Mouse (Mus musculus): ENCODE data around the gene Atg4d. TPM values are rescaled to one million over a fixed set of nuclear protein-coding genes. Genes with fewer than 3 reads are reported as not detected.
A peak's percentile ranks its signal among the peaks of the same experiment; 100 is the strongest.

Gene Atg4d
- polyA plus RNA-seq, 1 experiment from 2014 or later = 40.0 TPM

- Histone ChIP-seq H3K36me3 (ENCODE audit: insufficient read depth, low read length) (no peaks in the 10 kb centered on the region), H3K9me3 (ENCODE audit: low read length) (no peaks in the 10 kb centered on the region), H3K4me2 (replicated peaks; ENCODE audit: low read depth, low read length) (no peak overlapping the region), H3K4me1 (ENCODE audit: insufficient read depth, low read depth, low read length) (no peaks in the 10 kb centered on the region), H3K27me3 (replicated peaks; ENCODE audit: insufficient read depth, low read length) (no peaks in the 10 kb centered on the region), H3K27ac (ENCODE audit: low read length) (no peak overlapping the region), H3K4me3 (ENCODE audit: low read depth, low read length) (no peak overlapping the region), H3K9ac (replicated peaks; ENCODE audit: low read depth) (no peak overlapping the region)
- WGBS = 80% methylated on average over 10 of the region's 10 CpGs
- ATAC-seq (no peak), DNase-seq (ENCODE audit: low spot score) (no peak)
- no peak for TF ChIP-seq CTCF (IDR thresholded peaks at IDR 0.05)
- no peak for TF ChIP-seq EP300 (IDR thresholded peaks at IDR 0.05)
Measured at GRCm38 (mm10) chr9:21299014-21299413, 33.9 kb downstream of the Atg4d start.

GRCm38 (mm10) chr9:21305065-21305464 lies 40.0 kb downstream of the Atg4d start:
- H3K27me3 ChIP-seq (replicated peaks; ENCODE audit: insufficient read depth, low read length) = no peaks in the 10 kb centered on the region
- H3K4me1 ChIP-seq (ENCODE audit: insufficient read depth, low read depth, low read length) = no peaks in the 10 kb centered on the region
- WGBS = 77% methylated on average over 7 of the region's 7 CpGs
- H3K4me2 ChIP-seq (replicated peaks; ENCODE audit: low read depth, low read length) = no peak overlapping the region
- H3K9me3 ChIP-seq (ENCODE audit: low read length) = no peaks in the 10 kb centered on the region
- TF ChIP-seq EP300 (IDR thresholded peaks at IDR 0.05) = no peak
- TF ChIP-seq CTCF (IDR thresholded peaks at IDR 0.05) = no peak
- no peak overlapping the region for H3K27ac ChIP-seq (ENCODE audit: low read length)
- no peak overlapping the region for H3K4me3 ChIP-seq (ENCODE audit: low read depth, low read length)
- ATAC-seq (no peak), DNase-seq (ENCODE audit: low spot score) (no peak)
- H3K36me3 ChIP-seq (ENCODE audit: insufficient read depth, low read length) = no peaks in the 10 kb centered on the region
- H3K9ac ChIP-seq (replicated peaks; ENCODE audit: low read depth) = no peak overlapping the region

GRCm38 (mm10) chr9:21309150-21309741 lies 44.2 kb downstream of the Atg4d start:
- Histone ChIP-seq H3K9me3 (ENCODE audit: low read length) (no peaks in the 10 kb centered on the region), H3K4me3 (ENCODE audit: low read depth, low read length) (no peak overlapping the region), H3K27ac (ENCODE audit: low read length) (no peak overlapping the region), H3K9ac (replicated peaks; ENCODE audit: low read depth) (no peak overlapping the region), H3K36me3 (ENCODE audit: insufficient read depth, low read length) (no peaks in the 10 kb centered on the region), H3K4me2 (replicated peaks; ENCODE audit: low read depth, low read length) (no peak overlapping the region), H3K27me3 (replicated peaks; ENCODE audit: insufficient read depth, low read length) (no peaks in the 10 kb centered on the region), H3K4me1 (ENCODE audit: insufficient read depth, low read depth, low read length) (no peaks in the 10 kb centered on the region)
- 64% methylated on average over 15 of the region's 15 CpGs for WGBS
- no peak for ATAC-seq
- TF ChIP-seq EP300 (IDR thresholded peaks at IDR 0.05) (no peak), CTCF (IDR thresholded peaks at IDR 0.05) (no peak)
- no peak for DNase-seq (ENCODE audit: low spot score)

GRCm38 (mm10) chr9:21311695-21312094 lies 46.6 kb downstream of the Atg4d start:
- Histone ChIP-seq H3K36me3 (ENCODE audit: insufficient read depth, low read length) (no peaks in the 10 kb centered on the region), H3K4me2 (replicated peaks; ENCODE audit: low read depth, low read length) (peak overlapping the region; percentile 42), H3K9me3 (ENCODE audit: low read length) (no peaks in the 10 kb centered on the region), H3K27me3 (replicated peaks; ENCODE audit: insufficient read depth, low read length) (no peaks in the 10 kb centered on the region), H3K4me1 (ENCODE audit: insufficient read depth, low read depth, low read length) (no peaks in the 10 kb centered on the region), H3K27ac (ENCODE audit: low read length) (peak overlapping the region; percentile 52), H3K9ac (replicated peaks; ENCODE audit: low read depth) (no peak overlapping the region; the same call in 1 of the 2 replicates), H3K4me3 (ENCODE audit: low read depth, low read length) (peak overlapping the region; percentile 36)
- ATAC-seq (no peak), DNase-seq (ENCODE audit: low spot score) (no peak)
- no peak for TF ChIP-seq EP300 (IDR thresholded peaks at IDR 0.05)
- TF ChIP-seq CTCF (IDR thresholded peaks at IDR 0.05) = no peak
- WGBS = 25% methylated on average over 7 of the region's 7 CpGs

GRCm38 (mm10) chr9:21312134-21312533 lies 47.0 kb downstream of the Atg4d start, which contains the start of gene Ap1m2:
TSS of gene Ap1m2 (minus strand) at chr9:21312337.
- Histone ChIP-seq H3K36me3 (ENCODE audit: insufficient read depth, low read length) (no peaks in the 10 kb centered on the region), H3K27ac (ENCODE audit: low read length) (peak within 1 kb of the TSS; percentile 52), H3K9me3 (ENCODE audit: low read length) (no peaks in the 10 kb centered on the region), H3K4me3 (ENCODE audit: low read depth, low read length) (peak within 1 kb of the TSS; percentile 36), H3K4me2 (replicated peaks; ENCODE audit: low read depth, low read length) (peak within 1 kb of the TSS; percentile 42), H3K9ac (replicated peaks; ENCODE audit: low read depth) (no peak within 1 kb of the TSS; the same call in 1 of the 2 replicates), H3K4me1 (ENCODE audit: insufficient read depth, low read depth, low read length) (no peaks in the 10 kb centered on the region), H3K27me3 (replicated peaks; ENCODE audit: insufficient read depth, low read length) (no peaks in the 10 kb centered on the region)
- ATAC-seq (peak; percentile 71), DNase-seq (ENCODE audit: low spot score) (peak; percentile 83)
- no peak for TF ChIP-seq EP300 (IDR thresholded peaks at IDR 0.05)
- peak; percentile 58 for TF ChIP-seq CTCF (IDR thresholded peaks at IDR 0.05)
- 10% methylated on average over 28 of the region's 35 CpGs for WGBS

GRCm38 (mm10) chr9:21313394-21313793 lies 48.3 kb downstream of the Atg4d start:
- TF ChIP-seq EP300 (IDR thresholded peaks at IDR 0.05) (no peak), CTCF (IDR thresholded peaks at IDR 0.05) (peak; percentile 98)
- H3K4me3 ChIP-seq (ENCODE audit: low read depth, low read length) = no peak overlapping the region
- DNase-seq (ENCODE audit: low spot score) (peak; percentile 91), ATAC-seq (peak; percentile 87)
- no peaks in the 10 kb centered on the region for H3K27me3 ChIP-seq (replicated peaks; ENCODE audit: insufficient read depth, low read length)
- WGBS = 8% methylated on average over 11 of the region's 11 CpGs
- no peak overlapping the region for H3K27ac ChIP-seq (ENCODE audit: low read length)
- H3K4me2 ChIP-seq (replicated peaks; ENCODE audit: low read depth, low read length) = no peak overlapping the region
- H3K36me3 ChIP-seq (ENCODE audit: insufficient read depth, low read length) = no peaks in the 10 kb centered on the region
- H3K9me3 ChIP-seq (ENCODE audit: low read length) = no peaks in the 10 kb centered on the region
- H3K4me1 ChIP-seq (ENCODE audit: insufficient read depth, low read depth, low read length) = no peaks in the 10 kb centered on the region
- H3K9ac ChIP-seq (replicated peaks; ENCODE audit: low read depth) = no peak overlapping the region

Data from lung, postnatal 0 days (tissue).